Mouse (Mus musculus) midbrain, embryonic 13.5 days (tissue): ENCODE measurements around the gene Tut7. TPM values are rescaled to one million over a fixed set of nuclear protein-coding genes. Genes with fewer than 3 reads are reported as not detected.
A peak's percentile ranks its signal among the peaks of the same experiment; 100 is the strongest.
"Not testable (repeated sequence)": the region's sequence is repeated elsewhere in the genome, so short reads cannot be mapped to it uniquely, and the experiment has no call there.

Source experiments
- ATAC-seq: fragments of 200-750 bp; cut with Nextera tagmentation; 2 replicates; pipeline ENCODE4 v1.8.0; 2017; ENCODE audit warnings: mild to moderate bottlenecking, moderate TSS enrichment, moderate library complexity
- H3K27ac ChIP-seq: fragments of 300-500 bp; sonication (generic); 2 replicates; pipeline ENCODE4 v1.5.1; 2015; ENCODE audit warnings: inconsistent platforms, mild to moderate bottlenecking, moderate library complexity
- H3K27me3 ChIP-seq: fragments of 300-500 bp; sonication (generic); 2 replicates; pipeline ENCODE4 v1.6.1; 2015; ENCODE audit warnings: mild to moderate bottlenecking, inconsistent platforms
- H3K36me3 ChIP-seq: fragments of 300-500 bp; sonication (generic); 2 replicates; pipeline ENCODE4 v1.6.1; 2015; ENCODE audit warnings: mild to moderate bottlenecking, inconsistent platforms
- H3K4me1 ChIP-seq: fragments of 300-500 bp; sonication (generic); replicated peaks from 2 replicates; pipeline ENCODE4 v1.6.1; 2015; ENCODE audit warnings: inconsistent platforms
- H3K4me2 ChIP-seq: fragments of 300-500 bp; sonication (generic); replicated peaks from 2 replicates; pipeline ENCODE4 v1.6.1; 2015; ENCODE audit warnings: moderate library complexity, mild to moderate bottlenecking, inconsistent platforms
- H3K4me3 ChIP-seq: fragments of 300-500 bp; sonication (generic); replicated peaks from 2 replicates; pipeline ENCODE4 v1.5.1; 2015; ENCODE audit warnings: mild to moderate bottlenecking, inconsistent platforms
- H3K9ac ChIP-seq: fragments of 300-500 bp; sonication (generic); replicated peaks from 2 replicates; pipeline ENCODE4 v1.6.1; 2015; ENCODE audit warnings: mild to moderate bottlenecking, inconsistent platforms
- H3K9me3 ChIP-seq: fragments of 300-500 bp; sonication (generic); 2 replicates; pipeline ENCODE4 v1.6.1; 2016; ENCODE audit warnings: mild to moderate bottlenecking, inconsistent platforms
- WGBS: fragments of 180-500 bp; shearing (Covaris S2); methylation state at CpG from one replicate; pipeline ENCODE4 v1.1.7; 2015; 5-methylcytosine and 5-hydroxymethylcytosine counted together
- polyA plus RNA-seq: library from polyadenylated mRNA; unstranded; fragments of >200 nt; fragmentation: Nextera tagmentation; extraction: Ambion mirVana; gene quantifications from 2 replicates; pipeline ENCODE4 v1.2.1, GENCODE M21; 2015

The Tut7 gene
- polyA plus RNA-seq, 1 experiment from 2014 or later: 58.7 TPM

GRCm38 (mm10) chr13:59746711-59747110 is 76.2 kb downstream of the Tut7 start, which contains the start of gene 1700014D04Rik:
Gene 1700014D04Rik, minus strand, starts transcription at chr13:59746752.
- Histone ChIP-seq H3K27ac (no peak within 1 kb of the TSS), H3K4me3 (no peak within 1 kb of the TSS), H3K4me2 (no peak within 1 kb of the TSS), H3K9me3 (no peaks in the 10 kb centered on the region), H3K36me3 (no peaks in the 10 kb centered on the region), H3K27me3 (no peaks in the 10 kb centered on the region), H3K9ac (no peak within 1 kb of the TSS), H3K4me1 (no peaks in the 10 kb centered on the region)
- WGBS: 77% methylated on average over 9 of the region's 9 CpGs
- ATAC-seq: no peak

DNA sequence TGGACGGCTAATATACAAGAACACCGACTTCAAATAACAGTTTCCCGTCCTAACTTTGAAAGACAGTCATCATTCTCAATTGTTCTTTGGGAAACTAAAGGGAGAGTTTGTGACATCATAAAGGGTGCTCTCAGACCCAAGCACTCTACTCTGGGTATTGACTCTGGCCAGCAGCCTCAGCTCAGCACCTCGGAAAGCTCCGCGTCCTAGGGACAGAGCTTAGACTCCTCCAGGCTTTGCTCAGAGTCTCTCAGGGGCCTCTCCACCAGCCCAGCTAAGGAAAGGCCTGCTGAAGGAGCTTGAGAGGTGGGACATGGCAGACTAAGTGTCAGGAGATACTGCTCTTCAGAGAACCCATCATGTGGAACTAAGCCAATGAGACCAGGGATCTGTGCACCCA is 76.8 kb downstream of the Tut7 start:
- Histone ChIP-seq H3K9ac (no peak overlapping the region), H3K27me3 (no peaks in the 10 kb centered on the region), H3K27ac (no peak overlapping the region), H3K9me3 (no peaks in the 10 kb centered on the region), H3K4me1 (no peaks in the 10 kb centered on the region), H3K36me3 (no peaks in the 10 kb centered on the region), H3K4me2 (no peak overlapping the region), H3K4me3 (no peak overlapping the region)
- ATAC-seq: no peak
- 78% methylated on average over 6 of the region's 6 CpGs for WGBS

- Histone ChIP-seq H3K36me3 (no peaks in the 10 kb centered on the region), H3K4me3 (no peak overlapping the region), H3K4me2 (no peak overlapping the region), H3K9me3 (no peaks in the 10 kb centered on the region), H3K27ac (no peak overlapping the region), H3K4me1 (no peaks in the 10 kb centered on the region), H3K9ac (no peak overlapping the region), H3K27me3 (no peaks in the 10 kb centered on the region)
- no peak for ATAC-seq
- 91% methylated on average over 6 of the region's 6 CpGs for WGBS
Observed at GRCm38 (mm10) chr13:59745462-59745861, 77.5 kb downstream of the Tut7 start.

DNA sequence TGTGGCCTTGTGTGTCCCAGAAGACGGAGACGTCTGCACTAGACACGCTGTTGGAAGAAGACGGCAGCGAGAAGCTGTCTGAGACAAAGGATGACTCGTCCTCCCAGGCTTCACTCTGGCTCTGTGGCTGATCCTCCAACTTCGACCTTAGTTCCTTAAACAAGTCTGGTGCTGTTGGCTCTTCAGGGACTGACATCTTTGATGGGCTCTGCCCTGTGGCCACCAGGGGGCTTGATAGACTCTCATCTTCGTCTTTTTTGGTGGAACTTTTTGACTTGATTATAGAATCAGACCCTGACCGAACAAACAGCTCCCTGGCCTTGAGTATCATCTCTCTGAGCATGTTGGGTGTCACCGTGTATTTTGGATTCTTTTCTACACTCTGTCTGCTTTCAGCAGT is 81.2 kb downstream of the Tut7 start:
- Histone ChIP-seq H3K4me1 (no peaks in the 10 kb centered on the region), H3K36me3 (no peaks in the 10 kb centered on the region), H3K4me2 (no peak overlapping the region), H3K27me3 (no peaks in the 10 kb centered on the region), H3K9ac (no peak overlapping the region), H3K27ac (no peak overlapping the region), H3K4me3 (no peak overlapping the region), H3K9me3 (no peaks in the 10 kb centered on the region)
- no peak for ATAC-seq
- WGBS: 84% methylated on average over 10 of the region's 10 CpGs

DNA sequence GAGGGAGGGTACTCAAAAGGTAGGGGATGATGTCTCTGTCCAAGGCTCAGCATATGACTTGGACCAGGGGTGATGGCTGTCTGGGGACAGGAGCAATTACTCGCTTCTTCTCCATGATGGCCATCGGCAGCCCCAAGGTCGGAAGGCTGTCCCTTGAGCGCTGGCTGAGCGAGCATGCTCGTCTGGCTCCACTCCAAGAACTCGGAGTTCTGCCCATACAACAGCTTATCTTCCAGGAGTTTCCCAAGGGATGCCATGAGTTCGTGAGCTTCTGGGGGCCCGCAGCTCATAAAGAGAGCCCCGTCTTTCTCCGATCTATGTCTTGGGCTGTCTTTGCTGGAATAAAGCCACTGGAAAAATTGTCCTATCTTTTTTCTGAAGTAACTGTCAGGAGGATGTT is 81.9 kb downstream of the Tut7 start:
- WGBS: 92% methylated on average over 11 of the region's 11 CpGs
- no peak overlapping the region for H3K27ac ChIP-seq
- no peak overlapping the region for H3K9ac ChIP-seq
- H3K4me3 ChIP-seq: no peak overlapping the region
- H3K9me3 ChIP-seq: no peaks in the 10 kb centered on the region
- no peak overlapping the region for H3K4me2 ChIP-seq
- no peak for ATAC-seq
- H3K36me3 ChIP-seq: no peaks in the 10 kb centered on the region
- H3K4me1 ChIP-seq: no peaks in the 10 kb centered on the region
- no peaks in the 10 kb centered on the region for H3K27me3 ChIP-seq

DNA sequence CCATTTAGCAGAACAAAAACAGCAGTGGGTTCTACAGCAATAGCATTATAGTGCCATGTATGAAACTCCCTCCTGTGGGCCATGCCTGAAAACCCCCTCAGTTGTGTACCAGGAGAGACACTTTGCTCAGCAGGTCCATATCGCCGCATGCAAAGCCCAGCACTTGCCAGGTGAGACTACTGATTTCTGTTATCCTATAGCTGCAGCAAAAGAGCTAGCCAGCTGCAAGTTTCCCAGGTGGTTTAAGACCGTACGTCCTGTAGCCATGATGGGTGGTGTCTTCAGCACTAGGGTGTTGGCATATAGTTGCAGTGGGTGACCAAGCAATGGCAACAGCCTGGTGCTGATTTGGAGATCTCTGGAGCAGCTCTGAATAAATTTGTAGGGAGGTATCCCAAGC is 83.5 kb downstream of the Tut7 start:
- Histone ChIP-seq H3K27me3 (no peaks in the 10 kb centered on the region), H3K4me3 (no peak overlapping the region), H3K4me1 (no peaks in the 10 kb centered on the region), H3K36me3 (no peaks in the 10 kb centered on the region), H3K4me2 (no peak overlapping the region), H3K9me3 (no peaks in the 10 kb centered on the region), H3K9ac (no peak overlapping the region), H3K27ac (no peak overlapping the region)
- 89% methylated on average over 4 of the region's 4 CpGs for WGBS
- no peak for ATAC-seq

GRCm38 (mm10) chr13:59738455-59738854 is 84.5 kb downstream of the Tut7 start:
- Histone ChIP-seq H3K9ac (no peak overlapping the region), H3K27me3 (no peaks in the 10 kb centered on the region), H3K4me3 (no peak overlapping the region), H3K9me3 (no peaks in the 10 kb centered on the region), H3K36me3 (no peaks in the 10 kb centered on the region), H3K4me2 (no peak overlapping the region), H3K4me1 (no peaks in the 10 kb centered on the region), H3K27ac (no peak overlapping the region)
- ATAC-seq: no peak
- WGBS: 92% methylated on average over 2 of the region's 2 CpGs

DNA sequence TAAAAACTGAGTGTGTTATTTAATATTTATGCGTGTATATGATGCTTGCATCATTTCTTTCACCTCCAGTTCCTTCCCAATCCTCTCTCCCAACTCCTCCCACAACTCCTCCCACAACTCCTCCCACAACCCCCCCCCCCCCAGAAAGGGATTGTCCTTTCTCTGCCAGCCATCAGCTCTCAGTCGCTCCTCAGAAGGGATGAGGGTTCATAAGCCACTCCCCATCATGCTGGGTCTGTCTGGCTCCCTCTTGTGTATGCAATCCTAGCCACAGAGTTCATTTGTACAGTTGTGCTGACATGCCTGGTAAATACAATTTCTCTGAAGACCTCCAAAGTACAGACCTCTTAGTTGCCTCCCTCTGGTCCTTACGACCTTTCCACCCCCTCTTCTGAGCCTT is 87.8 kb downstream of the Tut7 start:
- no peaks in the 10 kb centered on the region for H3K4me1 ChIP-seq
- H3K9ac ChIP-seq: no peak overlapping the region
- H3K4me2 ChIP-seq: no peak overlapping the region
- H3K9me3 ChIP-seq: no peaks in the 10 kb centered on the region
- H3K27ac ChIP-seq: no peak overlapping the region
- H3K4me3 ChIP-seq: no peak overlapping the region
- H3K36me3 ChIP-seq: no peaks in the 10 kb centered on the region
- 31% methylated on average over 3 of the region's 3 CpGs for WGBS
- no peaks in the 10 kb centered on the region for H3K27me3 ChIP-seq
- peak; percentile 37; the same call in 1 of the 2 replicates for ATAC-seq

GRCm38 (mm10) chr13:59734347-59734746 is 88.6 kb downstream of the Tut7 start:
- WGBS: 37% methylated on average over 6 of the region's 6 CpGs
- not testable (repeated sequence) for H3K27me3 ChIP-seq, H3K4me1 ChIP-seq, ATAC-seq, H3K4me2 ChIP-seq, H3K27ac ChIP-seq, H3K9ac ChIP-seq, H3K9me3 ChIP-seq, H3K4me3 ChIP-seq, H3K36me3 ChIP-seq

GRCm38 (mm10) chr13:59733936-59734335 is 89.0 kb downstream of the Tut7 start:
- no peak for ATAC-seq
- Histone ChIP-seq H3K4me3 (no peak overlapping the region), H3K27me3 (no peaks in the 10 kb centered on the region), H3K4me2 (no peak overlapping the region), H3K9ac (no peak overlapping the region), H3K4me1 (no peaks in the 10 kb centered on the region), H3K36me3 (no peaks in the 10 kb centered on the region), H3K9me3 (no peaks in the 10 kb centered on the region), H3K27ac (no peak overlapping the region)
- WGBS: 76% methylated on average over 4 of the region's 4 CpGs

- Histone ChIP-seq H3K9me3 (no peaks in the 10 kb centered on the region), H3K9ac (no peak within 1 kb of the TSS), H3K27me3 (peaks cover 6% of the 10 kb centered on the region; the same call in 1 of the 2 replicates), H3K4me1 (0 out of 2 replicates have a peak, but pooled peaks cover under 1% of the 10 kb centered on the region), H3K36me3 (no peaks in the 10 kb centered on the region), H3K4me2 (no peak within 1 kb of the TSS), H3K27ac (no peak within 1 kb of the TSS), H3K4me3 (no peak within 1 kb of the TSS)
- ATAC-seq: no peak
- 37% methylated on average over 7 of the region's 7 CpGs for WGBS
Observed at GRCm38 (mm10) chr13:59731652-59732051, 91.3 kb downstream of the Tut7 start, which contains the start of gene Spata31d1d. Gene Spata31d1d, minus strand, starts transcription at chr13:59731752.

DNA sequence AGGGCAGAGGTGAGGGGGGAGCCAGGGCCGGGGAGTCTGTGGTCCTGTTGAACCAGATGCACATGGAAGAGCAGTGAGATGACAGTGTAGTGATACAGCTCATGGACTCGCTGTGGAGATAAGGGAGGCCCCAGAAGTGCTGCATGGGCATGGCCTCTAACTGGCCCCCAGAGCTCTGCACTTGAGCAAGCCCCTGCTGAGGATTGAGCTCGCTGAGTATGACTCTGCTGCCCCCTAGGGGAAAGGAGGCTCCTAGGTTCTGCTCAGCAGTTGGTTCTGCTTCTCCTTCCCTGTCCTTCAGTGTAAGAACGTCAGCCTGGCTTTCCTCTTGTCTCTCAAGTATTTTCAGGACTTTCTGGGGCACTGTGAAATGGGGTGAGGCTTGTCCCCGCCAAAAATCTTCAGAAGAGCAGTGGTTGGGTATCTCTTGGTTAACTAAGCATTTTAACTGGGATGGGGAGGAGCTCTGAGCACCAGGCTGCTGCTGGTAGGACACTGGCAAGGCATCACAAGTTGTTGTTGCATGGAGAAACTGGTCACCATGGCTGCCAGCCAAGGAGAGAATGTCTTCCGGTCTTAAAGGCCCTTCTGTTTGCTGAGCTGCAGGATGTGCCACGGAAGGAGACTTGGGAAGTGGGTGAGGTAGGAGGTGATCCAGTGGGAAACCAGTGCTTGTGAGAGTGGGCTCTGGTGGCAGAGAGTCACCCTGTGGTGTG is 94.4 kb downstream of the Tut7 start:
- H3K27ac ChIP-seq: no peak overlapping the region
- H3K27me3 ChIP-seq: peaks cover 9% of the 10 kb centered on the region
- ATAC-seq: peak; percentile 90
- no peaks in the 10 kb centered on the region for H3K9me3 ChIP-seq
- 24% methylated on average over 7 of the region's 7 CpGs for WGBS
- no peak overlapping the region for H3K4me3 ChIP-seq
- no peak overlapping the region for H3K9ac ChIP-seq
- no peaks in the 10 kb centered on the region for H3K36me3 ChIP-seq
- peaks cover 8% of the 10 kb centered on the region for H3K4me1 ChIP-seq
- H3K4me2 ChIP-seq: no peak overlapping the region
